Mouse (Mus musculus) kidney, adult 2 months (tissue): ENCODE data around the gene Gemin6.

Source experiments
- CTCF ChIP-seq: fragments of 200-500 bp; conservative IDR thresholded peaks from 2 replicates; pipeline ENCODE4 v1.5.1; 2011; ENCODE audit warnings: low read depth, mild to moderate bottlenecking, control low read depth, low read length, moderate library complexity, mixed read lengths; ENCODE audit not compliant: insufficient read depth, insufficient read length
- POLR2A ChIP-seq: fragments of 200-500 bp; IDR thresholded peaks from one replicate; pipeline ENCODE4 v1.6.1; 2011; ENCODE audit warnings: low read depth, low read length, control low read depth

GRCm38 (mm10) chr17:80255208-80255607 lies 31.0 kb downstream of the Gemin6 start:
- TF ChIP-seq POLR2A, result no peak
- no peak for TF ChIP-seq CTCF
